Mouse (Mus musculus) heart, adult 2 months (tissue): ENCODE data around the gene Zcchc24. TPM values are rescaled to one million over a fixed set of nuclear protein-coding genes. Genes with fewer than 3 reads are reported as not detected.
A peak's percentile ranks its signal among the peaks of the same experiment; 100 is the strongest.

Source experiments
- DNase-seq, 2 experiments: peaks; one replicate each; pipeline ENCODE4 v3.0.0; 2021
- H3K27ac ChIP-seq: fragments of 200-600 bp; 2 replicates; pipeline ENCODE4 v1.8.1; 2022
- H3K27me3 ChIP-seq: fragments of 200-500 bp; 2 replicates; pipeline ENCODE4 v1.6.1; 2012; ENCODE audit warnings: mild to moderate bottlenecking, low read length, inconsistent platforms, mixed read lengths; ENCODE audit not compliant: control insufficient read depth, insufficient read depth
- H3K36me3 ChIP-seq: fragments of 200-500 bp; 2 replicates; pipeline ENCODE4 v1.6.1; 2012; ENCODE audit warnings: low read length, inconsistent platforms; ENCODE audit not compliant: control insufficient read depth, insufficient read depth
- H3K4me1 ChIP-seq: fragments of 200-500 bp; 2 replicates; pipeline ENCODE4 v1.6.1; 2011; ENCODE audit warnings: low read length; ENCODE audit not compliant: control insufficient read depth, insufficient read depth
- H3K4me3 ChIP-seq: fragments of 200-600 bp; 2 replicates; pipeline ENCODE4 v1.8.1; 2022
- H3K79me2 ChIP-seq: fragments of 200-500 bp; replicated peaks from 2 replicates; pipeline ENCODE4 v1.6.1; 2012; ENCODE audit warnings: mild to moderate bottlenecking, inconsistent platforms, low read length, moderate library complexity, mixed read lengths; ENCODE audit not compliant: control insufficient read depth, insufficient read depth
- H3K9ac ChIP-seq: fragments of 200-500 bp; 2 replicates; pipeline ENCODE4 v1.6.1; 2012; ENCODE audit warnings: low read depth, mild to moderate bottlenecking, control low read depth, inconsistent platforms, low read length, mixed read lengths
- CTCF ChIP-seq: fragments of 200-600 bp; IDR thresholded peaks from 2 replicates; pipeline ENCODE4 v1.8.1; 2022; ENCODE audit warnings: antibody characterized with exemption, mild to moderate bottlenecking, moderate library complexity
- EP300 ChIP-seq: fragments of 200-500 bp; IDR thresholded peaks from 2 replicates; pipeline ENCODE4 v1.6.1; 2011; ENCODE audit warnings: low read depth, low read length, control low read depth; ENCODE audit not compliant: insufficient read depth
- POLR2A ChIP-seq: fragments of 200-500 bp; IDR thresholded peaks from 2 replicates; pipeline ENCODE4 v1.6.1; 2011; ENCODE audit warnings: mild to moderate bottlenecking, low read depth, low read length, control low read depth; ENCODE audit not compliant: insufficient read depth
- WGBS: fragments of 180-500 bp; shearing (Covaris S2); methylation state at CpG from one replicate; pipeline ENCODE4 v1.1.7; 2018; 5-methylcytosine and 5-hydroxymethylcytosine counted together
- intact Hi-C: fragments of 180-260 bp; cut with DNase I; formaldehyde crosslinking; loops from one replicate; pipeline ENCODE4 v1.15.1; 2025
- polyA plus RNA-seq: library from polyadenylated mRNA; depleted of rRNA; stranded (reverse); fragments of >200 nt; gene quantifications from 2 replicates; pipeline ENCODE4 v1.2.3, GENCODE M21; 2012
- total RNA-seq, 2 experiments: library from RNA; stranded (reverse); gene quantifications; 2 replicates each; pipeline ENCODE4 v1.2.3; 2021

The Zcchc24 gene
- total and polyA plus RNA-seq, 3 experiments, result 27.3 to 33.5 (median 33.5) TPM

GRCm38 (mm10) chr14:25713443-25713842, 55.4 kb downstream of the Zcchc24 start:
- TF ChIP-seq EP300 (no peak), CTCF (peak; percentile 64), POLR2A (no peak)
- no peak overlapping the region for H3K4me3 ChIP-seq
- intact Hi-C loops, result no loop called here
- DNase-seq, result no peak
- H3K27me3 ChIP-seq, result no peaks in the 10 kb centered on the region
- H3K9ac ChIP-seq, result no peak overlapping the region
- no peaks in the 10 kb centered on the region for H3K79me2 ChIP-seq
- H3K4me1 ChIP-seq, result peaks cover 15% of the 10 kb centered on the region
- H3K27ac ChIP-seq, result no peak overlapping the region
- whole genome bisulfite sequencing, result 50% methylated on average over 4 of the region's 4 CpGs
- H3K36me3 ChIP-seq, result no peaks in the 10 kb centered on the region

DNA sequence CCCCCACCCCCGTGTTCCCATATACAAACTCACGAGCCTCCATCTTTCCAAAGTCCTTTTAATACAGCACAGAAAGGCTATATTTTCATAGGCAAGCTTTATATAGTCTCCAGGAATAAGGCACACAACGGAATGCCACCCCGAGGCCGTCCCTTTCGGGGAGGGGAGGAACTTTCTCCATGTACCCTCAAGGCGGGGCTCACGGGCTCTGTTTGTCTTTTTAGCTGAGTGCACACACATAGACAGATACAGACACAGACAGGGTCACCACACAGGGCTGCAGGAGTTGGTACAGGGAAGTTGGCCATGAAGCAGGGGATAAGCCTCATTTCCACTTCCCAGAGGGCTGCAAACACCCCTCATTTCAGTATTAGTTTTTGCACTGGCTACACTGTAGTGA, 57.2 kb downstream of the Zcchc24 start:
- intact Hi-C loops, result no loop called here
- H3K36me3 ChIP-seq, result no peaks in the 10 kb centered on the region
- no peaks in the 10 kb centered on the region for H3K79me2 ChIP-seq
- no peak overlapping the region for H3K9ac ChIP-seq
- 81% methylated on average over 8 of the region's 8 CpGs for WGBS
- H3K27ac ChIP-seq, result no peak overlapping the region
- no peak for DNase-seq
- no peak overlapping the region for H3K4me3 ChIP-seq
- H3K4me1 ChIP-seq, result peaks cover 18% of the 10 kb centered on the region
- no peaks in the 10 kb centered on the region for H3K27me3 ChIP-seq
- TF ChIP-seq CTCF, result no peak
- TF ChIP-seq EP300, result no peak
- no peak for TF ChIP-seq POLR2A

DNA sequence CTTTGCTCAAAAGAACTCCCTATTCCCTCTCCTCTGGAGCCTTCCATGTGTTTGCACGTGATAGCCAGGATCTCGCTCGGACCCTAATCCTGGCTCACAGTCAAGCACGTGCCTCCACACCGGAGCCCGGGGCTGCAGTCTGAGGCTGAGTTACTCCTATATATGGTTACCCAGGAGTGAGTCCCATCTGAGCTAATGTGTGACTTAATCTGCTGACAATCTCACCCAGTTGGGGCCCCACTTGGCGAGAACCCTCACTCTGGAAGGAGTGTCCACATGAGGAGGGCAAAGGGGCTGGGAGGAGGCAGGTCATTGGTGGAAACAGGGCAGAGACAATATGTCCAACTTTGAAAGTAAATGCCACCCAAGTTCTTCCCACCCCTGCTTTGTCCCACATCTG, 57.7 kb downstream of the Zcchc24 start:
- Histone ChIP-seq H3K4me1 (peaks cover 18% of the 10 kb centered on the region), H3K27ac (no peak overlapping the region), H3K4me3 (no peak overlapping the region), H3K79me2 (no peaks in the 10 kb centered on the region), H3K9ac (no peak overlapping the region), H3K36me3 (no peaks in the 10 kb centered on the region), H3K27me3 (no peaks in the 10 kb centered on the region)
- WGBS, result 65% methylated on average over 7 of the region's 7 CpGs
- intact Hi-C loops, result no loop called here
- no peak for DNase-seq
- TF ChIP-seq CTCF (no peak), EP300 (no peak), POLR2A (no peak)

- Histone ChIP-seq H3K36me3 (no peaks in the 10 kb centered on the region), H3K27ac (no peak overlapping the region), H3K27me3 (no peaks in the 10 kb centered on the region), H3K4me1 (peaks cover 18% of the 10 kb centered on the region), H3K79me2 (no peaks in the 10 kb centered on the region), H3K9ac (no peak overlapping the region), H3K4me3 (no peak overlapping the region)
- DNase-seq, result no peak
- intact Hi-C loops, result no loop called here
- 73% methylated on average over 4 of the region's 4 CpGs for WGBS
- TF ChIP-seq EP300 (no peak), POLR2A (no peak), CTCF (no peak)
Measured at GRCm38 (mm10) chr14:25710681-25711080, 58.2 kb downstream of the Zcchc24 start.

DNA sequence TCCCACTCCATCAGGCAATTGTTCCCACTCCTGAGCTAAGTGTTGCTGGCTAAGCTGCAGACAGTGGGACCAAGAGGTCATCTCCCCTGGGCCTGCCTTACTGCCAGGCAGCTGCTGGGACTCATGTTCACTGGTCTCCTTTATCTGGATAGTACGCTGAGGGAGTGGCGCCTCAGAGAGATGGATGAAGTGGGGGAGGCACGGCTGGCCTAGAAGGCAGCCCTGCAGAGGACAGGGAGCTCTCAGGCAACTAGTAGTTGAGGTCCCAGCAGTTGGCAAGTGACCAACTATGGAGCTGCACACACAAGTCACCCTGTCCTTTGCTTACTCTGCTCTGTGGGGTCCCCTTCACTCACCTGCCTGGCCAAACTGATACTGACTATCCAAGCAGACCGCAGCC, 58.8 kb downstream of the Zcchc24 start:
- peak in 1 of 2 experiments; percentile 70 for DNase-seq
- intact Hi-C loops, result no loop called here
- no peak overlapping the region for H3K27ac ChIP-seq
- H3K4me3 ChIP-seq, result no peak overlapping the region
- peaks cover 18% of the 10 kb centered on the region for H3K4me1 ChIP-seq
- no peak overlapping the region for H3K9ac ChIP-seq
- H3K36me3 ChIP-seq, result no peaks in the 10 kb centered on the region
- no peaks in the 10 kb centered on the region for H3K79me2 ChIP-seq
- 41% methylated on average over 4 of the region's 4 CpGs for WGBS
- H3K27me3 ChIP-seq, result no peaks in the 10 kb centered on the region
- TF ChIP-seq CTCF (no peak), EP300 (0 out of 2 replicates have a peak, but pooled peaks have one; percentile 37)

DNA sequence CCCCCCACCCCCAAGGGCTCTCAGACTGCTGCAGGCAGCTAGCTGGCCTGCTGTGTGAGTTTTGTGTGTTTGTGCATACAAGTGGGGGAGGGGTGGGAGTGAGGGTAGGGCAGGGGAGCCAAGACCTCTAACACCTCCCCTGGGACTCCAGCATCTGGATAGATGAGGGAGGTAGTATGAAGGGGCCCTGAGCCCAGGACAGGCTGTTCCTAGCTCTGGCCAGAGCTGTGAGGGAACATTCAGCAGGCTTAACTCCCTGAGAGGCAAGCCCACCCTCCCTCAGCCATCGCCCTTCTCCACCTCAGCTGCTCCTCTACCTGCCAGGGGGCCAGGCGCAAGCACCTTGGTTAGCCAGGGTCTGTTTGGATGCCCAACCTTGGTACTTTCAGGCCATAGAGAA, 59.9 kb downstream of the Zcchc24 start:
- no peak overlapping the region for H3K4me3 ChIP-seq
- no peaks in the 10 kb centered on the region for H3K27me3 ChIP-seq
- peak overlapping the region; percentile 22; the same call in 1 of the 2 replicates for H3K9ac ChIP-seq
- intact Hi-C loops, result no loop called here
- 74% methylated on average over 2 of the region's 2 CpGs for WGBS
- DNase-seq, result peak in 1 of 2 experiments; percentile 57
- H3K36me3 ChIP-seq, result no peaks in the 10 kb centered on the region
- TF ChIP-seq POLR2A, result no peak
- TF ChIP-seq CTCF, result no peak
- 0 out of 2 replicates have a peak, but pooled peaks have one; percentile 26 for TF ChIP-seq EP300
- H3K27ac ChIP-seq, result peak overlapping the region; percentile 63
- H3K4me1 ChIP-seq, result peaks cover 18% of the 10 kb centered on the region
- no peaks in the 10 kb centered on the region for H3K79me2 ChIP-seq
